Mouse (Mus musculus) C2C12 (cell line): ENCODE measurements around the gene Evpl. TPM values are rescaled to one million over a fixed set of nuclear protein-coding genes. Genes with fewer than 3 reads are reported as not detected.
A peak's percentile ranks its signal among the peaks of the same experiment; 100 is the strongest.

Experiments used
- H3K27me3 ChIP-seq: one replicate; pipeline ENCODE4 v1.6.1; 2011; ENCODE audit not compliant: control insufficient read depth, insufficient read depth, insufficient read length
- H3K36me3 ChIP-seq: one replicate; pipeline ENCODE4 v1.6.1; 2011; ENCODE audit not compliant: control insufficient read depth, insufficient read depth
- H3K4me3 ChIP-seq: one replicate; pipeline ENCODE4 v1.5.1; 2011; ENCODE audit warnings: mild to moderate bottlenecking, control low read depth; ENCODE audit not compliant: poor library complexity, insufficient read depth, severe bottlenecking
- H3K79me2 ChIP-seq: one replicate; pipeline ENCODE4 v1.6.1; 2011; ENCODE audit not compliant: control insufficient read depth, insufficient read depth
- H3K79me3 ChIP-seq: one replicate; pipeline ENCODE4 v1.6.1; 2011; ENCODE audit warnings: low read depth, control low read depth
- H3ac ChIP-seq: one replicate; pipeline ENCODE3; 2011; ENCODE audit warnings: low read depth; ENCODE audit not compliant: control insufficient read depth, insufficient read length
- CEBPB ChIP-seq: IDR thresholded peaks from one replicate; pipeline ENCODE4 v1.6.1; 2011; ENCODE audit warnings: low read depth, mild to moderate bottlenecking, control low read depth, moderate library complexity
- CTCF ChIP-seq: IDR thresholded peaks from one replicate; pipeline ENCODE4 v1.5.1; 2011; ENCODE audit not compliant: control insufficient read depth, insufficient read depth, insufficient read length
- FOSL1 ChIP-seq: IDR thresholded peaks from one replicate; pipeline ENCODE4 v1.8.0; 2011; ENCODE audit warnings: mild to moderate bottlenecking, low read length; ENCODE audit not compliant: poor library complexity, insufficient read depth, severe bottlenecking
- MAX ChIP-seq: IDR thresholded peaks from one replicate; pipeline ENCODE4 v1.6.1; 2011; ENCODE audit warnings: mild to moderate bottlenecking, control low read depth
- MYOD1 ChIP-seq: IDR thresholded peaks from one replicate; pipeline ENCODE4 v1.6.1; 2011; ENCODE audit warnings: low read depth; ENCODE audit not compliant: control insufficient read depth, insufficient read length
- MYOG ChIP-seq: IDR thresholded peaks from one replicate; pipeline ENCODE4 v1.6.1; 2011; ENCODE audit not compliant: control insufficient read depth, insufficient read length; ENCODE audit errors: extremely low read depth
- USF1 ChIP-seq: IDR thresholded peaks from one replicate; pipeline ENCODE4 v1.6.1; 2011; ENCODE audit warnings: low read depth, mild to moderate bottlenecking, control low read depth, moderate library complexity
- polyA plus RNA-seq: library from polyadenylated mRNA; unstranded; fragments of >200 nt; fragmentation: generic; extraction: Trizol; gene quantifications from one replicate; pipeline ENCODE4 v1.2.1, GENCODE M21; 2012; ENCODE audit warnings: missing spikeins

Evpl gene
- polyA plus RNA-seq, 1 experiment, result 0.13 TPM

- Histone ChIP-seq H3K4me3 (no peak overlapping the region), H3K79me2 (no peaks in the 10 kb centered on the region), H3K27me3 (no peaks in the 10 kb centered on the region), H3K79me3 (no peaks in the 10 kb centered on the region), H3ac (no peak overlapping the region), H3K36me3 (no peaks in the 10 kb centered on the region)
- no peak for TF ChIP-seq FOSL1
- no peak for TF ChIP-seq MAX
- TF ChIP-seq CTCF, result no peak
- TF ChIP-seq CEBPB, result no peak
- TF ChIP-seq MYOG, result no peak
- no peak for TF ChIP-seq MYOD1
- no peak for TF ChIP-seq USF1
Measured at GRCm38 (mm10) chr11:116219885-116220284, 18.0 kb downstream of the Evpl start.

DNA sequence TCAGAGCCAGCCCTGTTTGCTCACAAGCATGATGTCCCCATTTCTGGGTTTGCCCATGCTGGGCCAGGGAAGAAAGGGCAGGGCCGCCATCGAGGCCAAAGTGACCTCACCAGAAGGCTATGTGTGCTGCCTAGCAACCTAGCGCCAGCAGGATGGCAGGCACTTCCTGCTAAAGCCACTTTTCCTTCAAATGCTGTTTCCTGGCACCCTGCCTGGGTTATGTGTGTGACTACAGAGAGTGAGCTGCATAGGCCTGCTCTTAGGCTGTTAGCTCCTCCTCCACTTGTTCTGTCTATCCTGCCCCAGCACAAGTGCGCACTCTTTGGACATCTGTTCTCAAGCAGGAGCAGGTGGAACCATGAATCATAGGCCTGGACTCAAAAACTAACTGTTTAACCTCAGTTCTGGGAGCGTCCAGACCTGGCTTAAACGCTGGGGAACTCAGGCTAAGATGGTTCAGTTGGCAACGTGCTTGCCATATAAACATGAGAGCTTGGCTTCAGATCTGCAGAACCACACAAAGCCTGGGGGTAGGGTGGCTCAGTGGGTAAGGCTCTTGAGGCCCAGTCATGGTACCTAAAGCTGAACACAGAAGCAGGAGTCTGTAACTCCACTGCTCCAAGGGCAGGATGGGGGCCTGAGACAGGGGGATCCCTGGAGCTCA, 19.0 kb downstream of the Evpl start:
- peak; percentile 75 for TF ChIP-seq MAX
- TF ChIP-seq USF1, result no peak
- peak; percentile 92 for TF ChIP-seq MYOD1
- no peak for TF ChIP-seq CEBPB
- Histone ChIP-seq H3K79me3 (no peaks in the 10 kb centered on the region), H3K27me3 (no peaks in the 10 kb centered on the region), H3K79me2 (no peaks in the 10 kb centered on the region), H3K4me3 (no peak overlapping the region), H3ac (no peak overlapping the region), H3K36me3 (no peaks in the 10 kb centered on the region)

GRCm38 (mm10) chr11:116218263-116218662, 19.6 kb downstream of the Evpl start:
- TF ChIP-seq FOSL1 (no peak), MYOD1 (no peak), CEBPB (no peak), MAX (no peak), MYOG (no peak), CTCF (no peak), USF1 (no peak)
- H3K79me2 ChIP-seq, result no peaks in the 10 kb centered on the region
- H3K27me3 ChIP-seq, result no peaks in the 10 kb centered on the region
- no peaks in the 10 kb centered on the region for H3K36me3 ChIP-seq
- H3K79me3 ChIP-seq, result no peaks in the 10 kb centered on the region
- H3ac ChIP-seq, result no peak overlapping the region
- H3K4me3 ChIP-seq, result no peak overlapping the region

DNA sequence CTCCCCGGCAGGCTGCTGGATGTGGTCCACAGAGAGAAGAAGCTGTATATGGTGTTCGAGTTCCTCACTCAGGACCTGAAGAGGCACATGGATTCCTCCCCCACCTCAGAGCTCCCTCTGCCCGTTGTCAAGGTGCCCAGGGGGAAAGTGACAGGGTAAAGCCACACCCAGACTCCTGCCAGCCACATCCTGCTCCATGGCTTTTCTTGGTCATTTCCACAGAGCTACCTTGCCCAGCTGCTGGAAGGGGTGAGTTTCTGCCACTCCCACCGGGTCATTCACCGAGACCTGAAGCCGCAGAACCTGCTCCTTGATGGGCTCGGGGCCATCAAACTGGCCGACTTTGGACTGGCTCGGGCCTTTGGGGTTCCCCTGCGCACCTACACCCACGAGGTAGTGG, 21.3 kb downstream of the Evpl start:
- Histone ChIP-seq H3K4me3 (no peak overlapping the region), H3ac (no peak overlapping the region), H3K36me3 (no peaks in the 10 kb centered on the region), H3K79me3 (no peaks in the 10 kb centered on the region), H3K27me3 (no peaks in the 10 kb centered on the region), H3K79me2 (no peaks in the 10 kb centered on the region)
- no peak for TF ChIP-seq CEBPB
- no peak for TF ChIP-seq MYOD1
- TF ChIP-seq CTCF, result no peak
- no peak for TF ChIP-seq USF1
- no peak for TF ChIP-seq FOSL1
- TF ChIP-seq MYOG, result no peak
- no peak for TF ChIP-seq MAX

GRCm38 (mm10) chr11:116215991-116216390, 21.9 kb downstream of the Evpl start:
- Histone ChIP-seq H3ac (no peak overlapping the region), H3K36me3 (no peaks in the 10 kb centered on the region), H3K4me3 (no peak overlapping the region), H3K27me3 (no peaks in the 10 kb centered on the region), H3K79me2 (no peaks in the 10 kb centered on the region), H3K79me3 (no peaks in the 10 kb centered on the region)
- TF ChIP-seq CEBPB, result no peak
- TF ChIP-seq CTCF, result no peak
- TF ChIP-seq FOSL1, result no peak
- TF ChIP-seq USF1, result no peak
- no peak for TF ChIP-seq MYOD1
- TF ChIP-seq MYOG, result no peak
- no peak for TF ChIP-seq MAX

- no peaks in the 10 kb centered on the region for H3K36me3 ChIP-seq
- TF ChIP-seq MYOG, result no peak
- peak; percentile 25 for TF ChIP-seq CTCF
Measured at GRCm38 (mm10) chr11:116215181-116215580, 22.7 kb downstream of the Evpl start.

More at GRCm38 (mm10) chr11:116215181-116215580, 22.7 kb downstream of the Evpl start:
- Histone ChIP-seq H3K27me3 (no peaks in the 10 kb centered on the region), H3K79me3 (no peaks in the 10 kb centered on the region), H3K4me3 (no peak overlapping the region), H3ac (no peak overlapping the region), H3K79me2 (no peaks in the 10 kb centered on the region)
